Mouse (Mus musculus): ENCODE results near the gene Gm5134. TPM values are rescaled to one million over a fixed set of nuclear protein-coding genes. Genes with fewer than 3 reads are reported as not detected.

Gm5134 gene
- 0.94 and 1.3 TPM in 2 replicates for polyA plus RNA-seq (2015; fragmentation: Nextera tagmentation; extraction: Ambion mirVana)

DNA sequence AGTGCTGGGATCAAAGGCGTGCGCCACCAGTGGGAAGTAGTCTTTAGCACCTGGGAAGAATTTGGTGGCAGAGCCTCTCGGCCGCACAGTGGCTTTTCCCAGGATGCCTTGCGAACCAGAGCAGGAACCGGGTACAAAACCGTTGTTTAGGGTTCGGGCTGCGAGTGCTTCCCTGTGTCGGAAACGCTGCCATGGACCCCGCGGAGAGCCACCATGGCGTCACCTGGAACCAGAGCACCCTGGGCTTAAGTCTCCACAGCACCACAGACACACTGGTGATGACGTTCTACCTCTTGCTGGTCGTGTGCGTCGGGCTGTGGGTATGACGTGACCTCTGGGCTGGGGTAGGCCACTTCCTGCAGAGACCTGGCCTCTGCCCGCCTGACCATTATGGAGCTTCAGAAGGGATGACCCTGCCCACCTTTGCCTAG lies at the start of gene Gm5134:
Gene Gm5134, plus strand, starts transcription at position 134 of the 431 bp plus-strand sequence.
- peak; percentile 51 for DNase-seq (ENCODE audit: low spot score)

DNA sequence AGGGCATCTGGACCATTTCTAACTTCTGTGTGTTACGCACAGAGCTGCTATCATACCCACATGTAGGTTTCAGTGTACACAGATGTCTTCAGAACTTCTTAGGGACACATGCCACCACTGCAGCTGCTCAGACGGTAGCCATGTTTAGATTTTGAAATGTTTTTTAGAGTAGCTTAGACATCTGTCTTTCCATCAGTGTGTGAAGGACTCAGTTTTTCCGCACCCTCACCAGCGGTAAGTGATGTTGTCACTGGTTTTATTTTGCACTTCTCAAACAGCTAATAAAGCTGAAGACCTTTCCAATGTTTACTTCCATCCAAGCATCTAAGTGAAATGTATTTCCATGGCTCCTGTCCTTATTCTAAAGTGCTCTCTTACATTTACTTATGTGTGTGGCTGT lies 47.4 kb upstream of the Gm5134 start:
- DNase-seq (ENCODE audit: low spot score): no peak

GRCm38 (mm10) chr10:75910698-75911097 lies 43.6 kb upstream of the Gm5134 start:
- DNase-seq (ENCODE audit: low spot score): no peak

- DNase-seq (ENCODE audit: low spot score): no peak
Measured at GRCm38 (mm10) chr10:75913013-75913589, 41.2 kb upstream of the Gm5134 start.

DNA sequence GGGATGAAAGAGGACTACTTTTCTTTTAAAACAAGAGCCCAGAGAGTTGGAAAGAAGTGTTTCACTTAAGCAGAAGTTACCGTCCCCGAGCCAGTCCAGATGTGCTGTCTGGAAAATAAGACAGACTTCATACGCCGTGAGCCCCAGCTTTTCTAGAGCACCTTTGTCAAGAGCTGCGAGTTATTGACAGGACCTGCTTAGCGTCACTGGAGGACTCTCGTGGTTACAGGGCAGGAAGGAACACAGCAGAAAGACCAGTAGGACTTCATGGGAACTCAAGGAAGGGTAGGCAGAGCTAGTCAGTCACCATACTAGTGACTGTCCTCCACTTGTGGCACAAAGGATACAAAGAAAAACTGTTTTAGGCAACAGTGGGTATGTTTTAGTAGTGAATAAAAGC lies 38.8 kb upstream of the Gm5134 start:
- no peak for DNase-seq (ENCODE audit: low spot score)

GRCm38 (mm10) chr10:75916840-75917239 lies 37.5 kb upstream of the Gm5134 start:
- no peak for DNase-seq (ENCODE audit: low spot score)

DNA sequence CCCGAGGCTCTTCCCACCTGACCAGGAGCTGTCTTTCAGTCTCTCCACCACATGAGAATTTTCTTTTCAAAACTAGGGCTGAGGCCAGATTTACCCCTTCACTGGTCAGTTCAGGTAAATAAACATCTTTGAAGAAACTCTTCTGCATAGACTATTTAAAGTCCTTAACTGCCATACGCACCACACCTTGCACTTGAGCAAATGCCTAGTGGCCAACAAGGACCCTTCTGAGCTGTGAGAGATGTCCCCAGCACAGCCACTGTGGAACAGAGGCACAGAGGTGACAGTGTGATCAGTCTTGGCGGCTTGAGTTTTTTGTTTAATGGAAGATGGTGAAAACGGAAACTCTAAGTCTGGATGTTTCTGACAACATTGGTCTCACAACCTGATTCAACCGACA lies 35.3 kb upstream of the Gm5134 start:
- no peak for DNase-seq (ENCODE audit: low spot score)

DNA sequence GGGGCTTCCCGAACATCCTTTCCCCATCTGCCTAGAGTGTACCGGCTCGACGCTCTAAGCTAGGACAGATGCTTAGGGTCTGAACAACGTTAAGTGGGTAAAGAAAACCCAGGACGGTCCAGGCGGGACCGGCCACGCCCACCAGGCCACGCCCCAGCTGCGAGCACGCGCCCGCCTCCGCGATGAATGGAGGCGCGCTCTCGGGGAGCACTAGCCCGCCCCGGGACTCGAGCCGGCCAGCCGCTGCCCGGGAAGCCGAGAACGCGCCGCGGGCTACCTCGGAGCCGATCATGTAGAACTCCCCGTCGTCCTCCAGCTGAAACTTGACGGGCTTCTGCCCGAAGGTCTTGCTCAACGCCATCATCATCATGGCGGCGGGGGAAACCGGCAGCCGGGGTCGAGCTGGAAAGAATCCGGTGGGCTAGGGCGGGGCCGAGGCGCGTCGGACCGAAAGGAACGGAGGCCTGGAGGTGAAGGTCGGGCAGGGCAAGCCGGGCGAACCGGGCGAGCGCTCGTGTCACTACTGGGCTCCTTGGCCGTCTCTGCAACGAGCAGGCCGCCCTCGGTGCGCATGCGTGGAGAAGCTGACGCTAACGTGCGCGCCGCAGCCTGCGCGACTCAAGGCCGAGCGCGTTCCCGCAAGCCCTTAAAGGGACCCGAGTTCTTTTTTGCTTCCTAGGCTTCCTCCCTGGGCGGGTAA lies 33.1 kb upstream of the Gm5134 start, which contains the start of gene Smarcb1:
Gene Smarcb1, minus strand, starts transcription at position 592 of the 700 bp plus-strand sequence.
- DNase-seq (ENCODE audit: low spot score): peak; percentile 96

DNA sequence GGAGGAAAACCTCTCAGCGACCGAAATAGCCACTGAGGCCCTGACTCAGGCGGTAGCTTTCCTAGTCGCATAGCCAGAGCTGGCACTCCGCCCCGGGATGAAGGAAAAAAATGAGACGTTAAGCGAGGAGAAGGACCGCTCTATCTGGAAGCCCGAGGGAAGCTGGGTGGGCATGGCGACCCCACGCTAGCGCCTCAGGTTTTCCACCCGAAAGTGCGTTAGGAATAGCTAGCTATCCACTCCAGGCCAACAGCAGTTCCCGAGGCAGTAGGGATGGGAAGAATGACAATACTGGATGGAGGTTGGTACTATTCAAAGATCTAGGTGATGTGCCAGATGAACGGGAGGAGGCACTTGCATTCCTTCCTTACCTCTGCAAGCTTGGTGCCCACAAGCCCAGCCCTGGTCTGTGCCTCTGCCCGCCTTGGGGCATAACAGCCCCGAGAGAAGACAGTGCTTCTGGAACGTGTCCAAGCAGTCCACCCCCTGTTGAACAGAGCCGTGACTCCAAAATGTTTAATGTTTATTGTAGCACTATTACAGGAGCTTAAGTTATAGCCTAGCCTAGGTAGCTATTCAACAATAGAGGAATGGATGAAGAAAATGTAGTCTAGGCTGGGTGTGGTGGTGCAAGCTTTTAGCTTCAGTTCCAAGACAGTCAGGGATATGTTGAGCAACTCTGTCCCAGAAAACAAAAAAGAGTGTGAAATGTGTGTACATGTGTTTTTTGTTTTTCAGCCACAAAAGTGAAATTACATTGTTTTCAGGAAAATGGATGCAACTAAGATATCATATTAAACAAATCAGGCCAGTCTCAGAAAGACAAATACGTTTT lies 32.4 kb upstream of the Gm5134 start:
- no peak for DNase-seq (ENCODE audit: low spot score)

DNA sequence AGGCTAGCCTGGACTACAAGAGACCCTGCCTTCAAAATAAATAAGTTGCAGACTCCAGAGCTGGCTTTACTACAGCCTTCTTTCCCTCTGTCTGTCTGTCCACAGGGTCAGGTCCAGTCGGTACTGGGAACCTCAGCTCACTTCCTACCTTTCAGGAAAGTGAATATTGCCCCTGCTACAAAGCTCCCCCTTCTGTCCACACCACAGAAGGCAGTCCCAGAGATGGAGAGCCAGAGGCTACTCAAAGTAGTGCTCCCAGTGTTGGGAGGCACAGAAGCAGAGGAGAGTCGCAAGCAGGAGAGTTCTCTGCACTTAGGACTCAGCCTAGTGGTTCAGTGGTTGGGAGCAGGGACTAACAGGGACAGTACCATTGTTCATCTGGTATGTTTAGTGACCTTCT lies 30.0 kb upstream of the Gm5134 start:
- no peak for DNase-seq (ENCODE audit: low spot score)

- DNase-seq (ENCODE audit: low spot score): peak; percentile 69
Measured at GRCm38 (mm10) chr10:75926396-75926795, 27.9 kb upstream of the Gm5134 start.

GRCm38 (mm10) chr10:75930304-75930703 lies 24.0 kb upstream of the Gm5134 start:
- no peak for DNase-seq (ENCODE audit: low spot score)

DNA sequence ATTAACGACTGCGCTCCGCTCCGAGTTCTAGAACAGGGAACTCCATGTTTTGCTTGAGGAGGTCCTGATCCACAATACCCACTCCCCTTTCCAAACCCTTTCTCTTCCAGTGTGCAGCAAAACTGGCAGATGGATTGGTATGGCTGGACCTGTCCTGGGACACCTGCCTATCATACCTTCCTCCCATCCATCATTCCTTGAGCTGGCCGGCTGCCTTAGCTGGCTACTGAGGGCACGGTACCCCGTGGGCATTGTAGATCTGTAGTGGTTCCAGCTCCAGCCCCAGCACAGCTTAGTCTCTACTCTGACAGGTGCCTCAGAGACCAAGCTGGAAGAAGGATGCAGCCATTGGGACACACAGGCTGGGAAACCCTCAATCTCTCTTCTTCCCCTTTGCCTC lies 23.0 kb upstream of the Gm5134 start:
- no peak for DNase-seq (ENCODE audit: low spot score)

GRCm38 (mm10) chr10:75932081-75932678 lies 22.1 kb upstream of the Gm5134 start:
- peak; percentile 37 for DNase-seq (ENCODE audit: low spot score)

DNA sequence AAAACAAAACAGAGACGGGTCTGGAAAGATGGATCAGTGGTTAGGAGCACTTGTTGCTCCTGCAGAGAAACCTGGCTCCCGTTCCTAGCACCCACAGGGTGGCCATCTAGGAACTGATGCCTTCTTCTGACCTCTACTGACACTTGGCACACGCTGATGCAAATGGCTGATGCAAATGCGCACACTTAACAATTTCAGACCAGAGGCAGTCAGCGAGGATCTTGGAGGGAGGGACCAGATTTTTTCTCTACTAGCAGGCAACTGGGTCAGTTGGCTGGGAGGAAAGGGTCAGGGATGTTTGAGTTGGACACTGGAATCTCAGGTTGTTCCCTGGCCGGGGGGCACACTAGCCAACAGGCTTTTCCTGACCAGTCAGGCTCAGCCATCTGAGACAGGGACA lies 21.4 kb upstream of the Gm5134 start, which contains the start of gene Chchd10:
Gene Chchd10, plus strand, starts transcription at position 240 of the 400 bp plus-strand sequence.
- DNase-seq (ENCODE audit: low spot score): no peak

DNA sequence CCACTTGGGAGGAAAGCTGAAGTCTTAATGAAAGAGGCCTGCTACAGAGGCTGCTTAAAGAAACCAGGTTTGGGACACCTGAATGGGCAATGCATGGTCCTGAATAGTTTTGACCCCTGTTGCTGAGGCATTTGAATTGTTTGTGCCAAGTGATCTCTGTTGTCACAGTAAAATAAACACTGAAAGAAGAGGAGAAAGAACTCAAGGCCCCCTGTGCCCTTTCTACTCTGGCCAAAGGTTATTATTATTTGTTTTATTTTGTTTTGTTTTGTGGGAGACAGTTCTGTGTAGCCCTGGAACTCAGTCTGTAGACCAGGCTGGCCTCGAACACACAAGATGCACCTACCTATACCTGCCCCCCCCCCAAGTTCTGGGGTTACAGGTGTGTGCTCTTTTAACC lies 19.3 kb upstream of the Gm5134 start:
- no peak for DNase-seq (ENCODE audit: low spot score)

- DNase-seq (ENCODE audit: low spot score): peak; percentile 78
Measured at GRCm38 (mm10) chr10:75935680-75936541, 18.4 kb upstream of the Gm5134 start, which contains the start of gene Mmp11. Gene Mmp11, minus strand, starts transcription at chr10:75936496.

- DNase-seq (ENCODE audit: low spot score): no peak
Measured at GRCm38 (mm10) chr10:75936909-75937667, 17.2 kb upstream of the Gm5134 start.

DNA sequence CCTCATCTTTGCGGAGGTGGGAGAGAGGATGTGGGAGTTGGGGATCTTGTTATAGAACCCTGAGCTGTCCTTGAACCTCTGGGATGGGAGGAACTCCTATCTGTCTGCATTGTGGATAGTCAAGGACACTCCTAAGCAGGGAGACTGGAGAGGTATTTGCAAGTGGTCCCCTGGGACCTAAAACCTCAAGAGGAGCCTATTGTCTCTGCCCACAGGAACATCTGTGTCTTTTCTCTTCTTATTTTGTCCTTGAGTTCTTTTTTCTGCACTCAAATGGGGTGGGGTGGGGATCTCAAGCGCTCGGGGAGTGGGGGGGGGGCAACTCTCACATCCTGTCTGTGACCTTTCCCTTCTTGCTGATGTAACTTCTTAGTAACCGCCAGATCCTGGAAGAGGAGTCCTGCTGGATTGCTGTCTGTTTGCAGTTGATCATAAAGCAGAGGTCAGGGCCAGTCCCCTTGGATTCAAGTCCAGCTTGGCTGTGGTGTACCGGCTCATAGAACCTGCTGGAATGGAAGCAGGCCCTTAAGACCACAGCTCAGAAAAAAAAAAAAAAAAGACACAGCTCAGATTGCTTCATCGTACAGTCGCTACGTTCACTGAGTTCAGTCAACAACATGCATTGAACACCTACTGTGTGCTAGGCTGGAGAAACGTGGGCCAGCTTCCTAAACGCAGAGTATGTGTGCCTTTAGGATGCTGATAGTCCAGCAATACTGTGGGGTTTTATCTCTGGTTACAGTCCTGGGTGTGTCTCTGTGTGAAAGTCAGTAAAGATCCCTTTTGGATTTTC lies 16.3 kb upstream of the Gm5134 start:
- DNase-seq (ENCODE audit: low spot score): no peak
